Mouse (Mus musculus) T-cell, adult 2 months (primary cell): ENCODE results near the gene Katnbl1.
A peak's percentile ranks its signal among the peaks of the same experiment; 100 is the strongest.

Experiments
- DNase-seq: peaks from one replicate; pipeline ENCODE4 v3.0.0; 2022; ENCODE audit warnings: low spot score

Katnbl1 gene

DNA sequence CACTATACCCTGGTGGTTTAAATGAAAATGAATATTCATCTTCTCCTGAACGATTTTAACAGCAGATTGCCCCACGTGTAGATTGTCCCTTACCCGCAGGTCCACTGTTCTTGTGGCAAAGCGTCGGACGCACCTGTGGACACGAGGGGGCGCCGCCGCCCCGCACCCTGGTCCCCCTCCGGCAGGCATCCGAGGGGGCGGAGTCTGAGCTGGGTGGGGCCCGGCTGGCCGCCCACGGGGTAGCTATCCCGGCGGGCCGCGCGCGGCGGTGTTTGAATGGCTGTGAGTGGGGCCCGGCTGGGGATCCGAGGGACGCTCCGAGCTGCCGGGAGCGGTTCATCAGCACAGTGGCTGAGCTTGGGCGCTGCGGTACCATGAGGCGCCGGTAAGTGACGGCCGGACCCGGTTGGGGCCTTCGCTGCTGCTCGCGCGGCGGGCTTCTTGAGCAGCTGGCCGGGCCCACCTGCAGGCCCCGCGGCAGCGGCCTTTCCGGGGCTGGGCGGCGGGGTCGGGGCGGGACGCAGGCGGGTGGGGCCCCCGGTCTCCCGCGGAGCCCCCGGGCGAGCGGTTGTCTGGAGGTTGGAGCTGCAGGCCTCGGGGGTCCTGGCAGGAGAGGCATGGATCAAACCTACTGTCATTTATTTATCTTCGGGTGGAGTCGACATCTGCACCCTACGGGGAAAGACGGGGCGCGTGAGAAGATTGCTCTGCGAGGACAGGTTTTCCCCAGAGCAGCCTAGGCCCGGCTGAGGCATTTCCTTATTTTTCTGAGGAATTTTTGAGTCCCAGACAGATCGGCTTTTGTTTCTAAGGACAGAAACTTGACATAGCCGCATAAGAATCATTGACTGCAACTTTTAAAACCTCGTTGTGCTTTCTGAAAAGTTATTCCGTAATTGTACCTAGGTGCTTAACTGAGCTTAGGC is at the start of gene Katnbl1:
Gene Katnbl1 (plus strand): TSS at position 239 of the 926 bp plus-strand sequence.
- DNase-seq = peak; percentile 93

DNA sequence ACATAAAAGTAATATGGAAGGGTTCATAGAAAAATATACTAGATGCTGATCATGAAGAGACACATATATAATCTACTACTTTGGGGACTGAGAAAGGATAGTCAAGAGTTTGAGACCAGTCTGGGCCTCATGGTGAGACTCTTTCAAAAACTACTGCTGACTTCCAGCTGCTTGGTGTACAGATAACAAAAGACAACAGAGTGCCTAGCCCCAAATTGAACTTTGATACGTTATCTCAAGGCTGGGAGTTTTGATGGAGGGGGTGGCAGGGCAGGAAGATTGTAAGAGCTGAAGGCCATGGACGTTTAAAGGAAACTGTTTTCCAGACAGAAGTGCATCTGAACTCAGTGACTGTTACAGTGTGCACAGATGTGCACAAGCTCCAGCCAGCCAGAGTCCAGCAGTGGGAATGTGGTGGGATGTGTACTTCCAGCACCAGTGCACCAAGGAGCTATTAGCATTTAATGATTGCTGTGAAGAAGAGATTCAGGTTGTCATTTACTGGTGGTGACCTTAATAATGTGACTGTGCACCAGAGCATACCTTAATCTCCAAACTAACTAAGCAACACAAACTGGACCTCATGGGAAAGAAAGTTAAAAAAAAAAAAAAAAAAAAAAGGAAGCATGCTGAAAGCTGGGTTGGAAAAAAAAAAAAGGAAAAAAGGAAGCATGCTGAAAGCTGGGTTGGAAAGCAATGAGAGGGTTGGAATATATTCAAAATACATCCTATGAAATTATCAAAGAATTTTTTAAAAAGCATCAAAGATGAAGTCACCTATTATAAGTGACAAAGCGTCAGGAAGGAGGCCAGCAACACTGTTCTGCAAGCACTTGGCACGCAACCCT is 46.7 kb upstream of the Katnbl1 start:
- no peak for DNase-seq

DNA sequence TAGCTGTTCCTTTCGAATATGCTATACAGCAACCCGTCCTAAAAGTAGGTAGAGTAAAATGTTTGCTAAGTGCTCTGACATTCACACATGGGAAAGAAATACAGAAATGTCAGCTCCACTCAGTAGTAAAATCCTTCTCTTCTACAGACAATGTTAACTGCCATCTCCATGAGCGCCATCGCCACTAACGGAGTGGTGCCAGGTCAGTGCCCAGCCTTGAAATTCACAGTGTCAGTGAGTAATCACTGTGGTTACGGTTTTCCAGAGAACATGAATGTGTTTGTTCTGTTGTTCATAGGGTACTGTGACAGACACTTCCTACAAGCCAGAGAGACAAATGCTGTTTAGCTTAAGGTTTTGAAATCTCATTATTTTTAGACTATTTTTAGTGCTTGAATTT is 41.8 kb upstream of the Katnbl1 start:
- no peak for DNase-seq

DNA sequence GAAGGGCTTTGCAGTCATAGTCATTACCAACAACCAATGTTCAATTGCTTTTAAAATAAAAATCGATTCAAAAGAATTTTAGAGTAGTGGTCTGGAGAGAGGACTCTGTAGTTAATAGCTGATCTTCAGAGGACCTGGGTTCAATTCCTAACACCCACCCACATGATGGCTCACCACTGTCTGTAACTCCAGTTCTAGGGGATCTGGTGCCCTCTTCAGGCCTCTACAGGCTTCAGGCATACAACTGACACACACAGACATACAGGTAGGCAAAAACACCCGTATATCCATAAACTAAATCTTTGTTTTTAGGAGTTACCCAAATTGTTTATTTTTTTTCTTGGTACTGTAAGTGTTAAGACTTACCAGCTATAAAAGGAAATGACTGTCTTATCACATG is 39.3 kb upstream of the Katnbl1 start:
- no peak for DNase-seq

DNA sequence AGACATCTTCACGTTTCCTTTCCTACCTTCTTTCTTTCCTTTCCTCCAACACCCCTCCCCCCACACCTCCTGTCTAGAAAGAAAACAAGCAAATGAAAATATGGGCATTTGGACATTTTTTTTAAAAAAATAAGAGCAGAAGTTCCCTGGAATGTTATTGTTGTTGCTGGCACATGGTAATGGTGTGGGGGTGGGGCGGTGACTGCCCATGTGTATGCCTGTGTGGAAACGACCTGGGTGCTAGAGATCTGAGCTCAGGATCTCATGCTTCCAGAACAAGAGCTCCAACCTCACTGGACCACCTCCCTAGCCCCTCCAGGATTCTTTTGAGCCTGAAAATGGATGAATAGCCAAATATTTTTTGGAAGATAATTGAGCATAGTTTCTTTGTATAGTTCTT is 37.9 kb upstream of the Katnbl1 start:
- no peak for DNase-seq

DNA sequence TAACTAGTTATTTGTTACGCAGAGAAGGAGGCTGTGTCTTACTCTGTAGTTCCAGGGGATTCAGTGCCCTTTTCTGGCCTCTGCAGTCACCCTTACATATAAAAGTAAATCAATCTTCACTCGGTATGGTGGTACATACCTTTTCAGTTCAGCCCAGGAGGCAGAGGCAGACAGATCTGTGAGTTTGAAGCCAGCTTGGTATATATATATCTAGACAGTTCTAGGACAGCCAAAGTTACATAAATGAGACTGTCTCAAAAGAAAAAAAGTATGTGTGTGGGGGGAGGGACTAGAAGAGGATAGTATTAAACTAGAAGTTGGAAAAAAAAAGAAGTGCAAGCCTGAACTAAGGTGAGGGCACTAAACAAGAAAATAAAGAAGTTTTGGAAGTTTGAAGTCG is 30.8 kb upstream of the Katnbl1 start:
- no peak for DNase-seq

DNA sequence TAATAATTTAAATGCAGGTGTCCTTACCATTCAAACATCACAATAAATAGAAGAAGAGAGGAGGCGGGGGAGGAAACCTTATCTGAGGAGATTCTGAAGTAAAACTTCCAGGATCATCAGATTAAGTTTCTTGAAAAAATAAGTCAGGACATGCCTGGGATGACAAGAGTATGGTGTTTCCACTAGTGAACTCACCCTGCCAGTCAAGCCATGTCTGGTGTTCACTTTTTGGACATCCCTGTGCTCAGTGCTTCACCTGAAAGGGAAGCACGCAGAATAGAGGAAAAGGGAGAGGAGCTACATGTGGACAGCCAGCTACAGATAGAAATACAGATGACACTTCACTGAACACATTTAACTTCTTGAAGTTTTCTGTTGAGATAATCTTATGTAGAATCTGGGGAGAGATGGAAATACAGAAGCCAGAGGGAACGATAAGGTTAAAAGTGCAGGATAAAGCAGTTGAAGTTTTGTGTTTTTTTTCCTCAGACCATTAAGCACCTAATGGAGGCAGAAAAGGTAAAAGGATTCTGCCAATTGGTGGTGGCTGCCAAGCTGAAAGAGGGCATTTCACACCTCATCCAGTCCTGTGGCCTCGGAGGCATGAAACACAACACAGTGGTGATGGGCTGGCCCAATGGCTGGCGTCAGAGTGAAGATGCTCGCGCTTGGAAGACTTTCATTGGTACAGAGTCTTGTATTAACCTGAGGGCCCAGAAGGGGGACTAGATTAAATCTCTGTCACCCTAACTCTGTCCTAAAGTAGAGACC is 25.1 kb upstream of the Katnbl1 start:
- no peak for DNase-seq

DNA sequence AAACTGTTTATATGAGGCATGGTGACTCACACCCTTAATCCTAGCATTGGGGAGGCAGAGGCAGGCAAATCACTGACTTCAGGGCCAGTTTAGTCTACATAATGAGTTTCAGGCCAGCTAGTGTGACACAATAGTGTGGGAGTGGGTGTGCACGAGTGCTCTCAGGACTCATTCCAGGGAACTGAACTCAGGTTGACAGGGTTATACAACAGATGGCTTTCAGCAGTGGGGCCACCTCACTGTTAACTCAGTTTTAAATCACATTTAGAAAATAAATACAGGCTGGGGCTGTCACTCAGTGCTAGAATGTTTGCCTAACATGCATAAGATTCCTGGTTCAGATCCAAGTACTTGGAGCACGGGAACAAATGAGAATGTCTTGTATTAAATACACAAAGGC is 19.4 kb upstream of the Katnbl1 start:
- no peak for DNase-seq

DNA sequence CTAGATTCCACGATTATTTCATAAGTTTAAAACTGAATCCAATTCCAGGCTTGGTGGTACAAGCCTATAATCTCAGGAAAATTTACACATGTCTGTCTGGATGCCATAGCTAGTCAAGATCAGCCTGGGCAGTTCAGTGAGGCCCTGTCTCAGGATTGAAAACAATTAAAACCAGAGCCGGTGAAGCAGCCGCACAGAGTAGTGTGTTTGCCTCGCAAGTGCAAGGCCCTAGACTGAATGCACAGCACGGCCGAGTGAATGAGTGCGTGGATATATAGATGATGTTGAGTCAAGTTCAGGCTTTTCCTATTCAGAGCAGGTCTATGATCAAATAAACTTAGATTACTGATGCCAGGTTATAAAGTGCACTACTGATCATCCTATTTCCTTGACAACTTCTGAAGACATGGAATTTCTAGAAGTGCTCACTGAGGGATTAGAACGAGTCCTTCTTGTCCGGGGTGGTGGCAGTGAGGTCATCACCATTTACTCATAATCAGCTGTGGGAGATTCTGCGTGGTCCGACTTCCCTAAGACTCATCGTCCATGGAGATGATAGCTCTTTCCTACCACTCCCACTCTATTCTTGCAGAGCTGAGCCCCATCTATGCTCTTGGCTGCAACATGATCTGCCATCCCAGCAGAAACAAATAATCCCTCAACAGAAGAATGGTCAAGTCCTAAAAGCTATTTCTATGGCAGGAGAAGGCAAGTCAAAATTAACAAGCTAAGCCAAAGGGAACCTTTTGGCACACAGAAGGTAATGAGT is 18.8 kb upstream of the Katnbl1 start:
- no peak for DNase-seq

DNA sequence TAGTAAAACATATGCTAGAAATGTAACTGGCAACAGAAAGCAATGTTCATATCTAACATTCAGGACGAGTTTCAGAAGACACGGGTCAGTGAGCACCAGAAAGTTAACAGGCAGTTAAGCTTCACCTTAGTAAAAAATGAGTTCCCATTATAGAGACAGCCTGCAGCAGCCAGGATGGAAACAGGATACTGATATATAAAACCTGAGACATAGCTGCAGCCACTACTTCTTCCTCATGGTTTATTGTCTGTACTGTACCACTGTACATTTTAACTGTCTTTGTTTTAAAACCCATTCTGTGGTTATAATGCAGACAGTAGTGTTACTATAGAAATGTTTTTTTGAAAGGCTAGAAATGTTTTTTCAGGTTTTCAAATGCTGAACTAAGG is 18.2 kb upstream of the Katnbl1 start:
- no peak for DNase-seq

DNA sequence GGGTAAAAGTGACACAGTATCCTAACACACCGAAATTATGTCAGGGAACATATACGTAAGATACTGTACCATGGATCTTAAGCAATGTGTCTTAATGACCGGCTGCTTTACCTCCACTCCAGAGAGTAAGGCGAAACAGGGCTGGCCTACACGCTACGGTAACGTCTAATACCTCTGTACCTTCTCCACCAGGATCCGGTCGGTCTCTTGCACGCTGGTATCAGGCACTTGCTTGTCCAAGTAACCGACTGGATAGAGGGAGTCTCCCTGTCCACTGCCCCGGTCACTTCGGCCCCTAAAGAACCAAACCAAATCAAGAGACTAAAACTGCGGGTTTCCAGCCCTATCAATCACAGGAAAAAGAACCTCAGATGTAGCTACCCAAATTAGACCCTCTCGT is 11.8 kb upstream of the Katnbl1 start:
- no peak for DNase-seq

DNA sequence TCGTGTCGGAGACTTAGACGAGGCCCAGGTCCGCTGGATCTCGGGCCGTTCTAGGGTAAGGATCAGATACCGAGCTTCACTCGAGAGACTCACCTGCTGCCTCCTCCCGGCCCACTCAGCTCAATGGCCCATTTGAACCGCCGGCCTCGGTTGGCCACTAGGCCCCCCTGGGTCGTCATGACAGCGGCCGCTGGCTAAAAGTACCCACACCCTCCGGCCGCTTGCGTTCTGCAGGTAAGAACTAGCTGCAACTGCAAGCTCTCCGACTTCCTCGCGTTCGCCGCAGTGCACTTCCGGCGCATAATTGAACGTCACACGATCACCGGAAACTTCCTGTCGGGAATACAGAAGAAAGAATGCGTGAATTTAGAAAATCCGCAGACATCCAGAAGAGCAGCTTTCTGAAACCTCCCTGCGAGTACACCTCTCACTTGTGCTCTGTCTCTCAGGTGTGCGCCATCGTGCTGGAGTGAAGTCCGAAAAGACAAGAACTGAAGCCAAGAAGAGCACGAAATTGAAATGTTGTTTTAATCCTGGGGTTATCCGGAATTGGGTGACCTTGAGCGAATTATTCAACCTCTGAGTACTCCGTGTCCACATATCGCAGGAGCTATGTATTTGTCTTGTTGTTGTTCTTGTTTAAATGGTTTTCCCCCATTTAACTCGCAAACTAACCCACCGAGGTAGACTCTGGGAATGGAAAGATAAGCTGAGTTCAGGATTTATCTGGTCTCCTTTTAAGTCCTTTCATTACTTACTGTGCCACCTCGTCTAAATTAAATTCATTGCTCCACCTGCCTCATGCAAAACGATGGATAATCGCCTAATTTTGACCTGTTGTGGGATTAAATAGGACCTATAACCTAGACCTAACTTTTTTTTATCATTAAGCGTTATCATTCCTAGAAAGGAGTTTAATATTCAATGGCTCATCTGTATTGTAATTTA is 11.0 kb upstream of the Katnbl1 start, which contains the start of gene Emc4:
Gene Emc4 (minus strand): TSS at position 302 of the 948 bp plus-strand sequence.
- DNase-seq = peak; percentile 84

DNA sequence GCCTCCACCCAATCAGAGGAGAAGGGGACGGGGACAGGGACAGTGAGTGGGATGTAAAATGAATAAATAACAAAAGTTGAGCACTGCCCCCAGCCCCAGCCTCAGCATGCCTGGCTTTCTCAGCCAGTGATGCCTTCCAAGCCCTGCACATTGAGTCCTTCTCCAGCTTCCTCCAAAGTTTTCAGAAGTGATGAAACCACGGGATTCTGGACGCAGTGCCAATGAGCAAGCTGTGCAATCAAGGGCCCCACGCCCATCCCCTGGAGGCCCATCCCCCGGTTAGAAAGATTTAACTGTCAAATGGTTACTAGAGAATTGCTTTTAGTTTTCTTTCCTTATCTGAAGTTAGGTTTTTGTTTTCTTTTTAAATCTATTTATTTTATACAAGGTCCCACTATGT is 9.1 kb upstream of the Katnbl1 start:
- no peak for DNase-seq

DNA sequence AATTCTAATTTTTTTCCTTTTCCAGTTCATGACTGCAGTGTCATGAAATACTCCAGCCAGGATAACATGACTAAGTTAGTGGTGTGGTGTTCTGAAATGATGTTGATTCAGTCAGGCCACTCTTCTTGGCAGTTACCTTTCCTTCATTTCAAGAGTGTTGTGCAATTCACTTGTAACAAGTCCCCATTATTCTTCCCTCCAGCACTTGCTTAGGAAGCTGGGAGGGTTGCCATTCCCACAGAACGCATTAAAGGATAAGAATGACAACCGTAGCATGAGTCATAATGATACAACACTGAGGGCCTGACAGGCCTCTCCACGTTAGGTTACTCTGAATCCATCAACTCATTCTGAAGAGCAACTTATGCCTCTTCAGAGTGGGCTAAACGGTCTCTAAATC is 5.9 kb upstream of the Katnbl1 start:
- DNase-seq = no peak

DNA sequence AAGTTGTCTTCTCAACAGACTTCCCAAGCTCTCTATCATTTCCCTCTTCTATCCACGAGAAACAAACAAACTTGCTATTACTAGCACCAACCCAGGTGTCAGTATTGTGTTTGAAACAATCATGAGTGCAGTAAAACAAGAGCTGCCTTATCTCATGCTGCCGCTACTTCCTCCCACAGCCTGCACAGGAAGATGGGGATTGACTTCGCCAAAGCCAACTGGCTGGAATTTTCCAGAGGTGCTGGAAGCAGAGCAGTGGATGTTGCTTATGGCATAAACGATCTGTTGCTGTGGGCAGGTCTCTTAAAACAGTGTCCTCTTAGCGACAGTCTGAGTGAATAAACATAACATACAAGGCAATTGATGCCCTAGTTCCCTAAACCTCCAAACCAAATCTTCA is 4.4 kb upstream of the Katnbl1 start:
- no peak for DNase-seq

DNA sequence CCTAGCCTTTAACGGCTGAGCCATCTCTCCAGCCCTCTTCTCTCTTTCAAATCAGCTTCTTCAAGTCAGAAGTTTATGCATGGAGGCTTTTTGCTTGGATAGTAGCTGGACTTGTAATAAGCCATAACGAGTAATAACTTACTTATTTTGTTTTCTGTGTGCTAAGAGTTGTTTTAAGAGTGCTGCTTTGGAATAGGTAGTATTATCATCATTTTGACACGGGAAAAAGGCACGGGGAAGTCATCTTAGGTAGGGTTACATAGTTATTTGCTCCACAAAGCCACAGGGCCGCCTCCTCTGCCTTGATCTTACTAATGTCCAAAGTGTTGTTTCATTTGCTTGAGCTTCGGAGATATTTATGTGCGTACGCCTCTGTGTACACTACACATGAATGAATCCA is 1.1 kb downstream of the Katnbl1 start:
- DNase-seq = no peak

DNA sequence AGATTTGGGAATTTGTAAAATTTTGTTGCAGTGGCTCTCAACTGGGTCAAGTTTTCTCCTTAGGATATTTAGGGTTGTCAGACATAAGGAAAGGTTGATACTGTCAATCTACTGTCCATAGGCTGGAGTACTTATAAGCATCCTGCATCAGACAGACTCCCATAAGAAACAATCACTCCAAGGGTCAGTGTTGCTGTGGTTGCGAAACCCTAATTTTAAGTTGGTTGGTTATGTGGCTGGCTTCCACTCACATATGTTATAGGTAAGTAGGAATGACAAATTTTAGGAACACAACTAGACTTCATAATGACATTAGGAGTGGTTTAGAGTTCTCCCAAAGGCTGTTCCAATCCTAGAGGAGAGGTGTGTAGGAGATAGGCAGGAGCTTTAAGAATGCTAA is 2.2 kb downstream of the Katnbl1 start:
- no peak for DNase-seq

DNA sequence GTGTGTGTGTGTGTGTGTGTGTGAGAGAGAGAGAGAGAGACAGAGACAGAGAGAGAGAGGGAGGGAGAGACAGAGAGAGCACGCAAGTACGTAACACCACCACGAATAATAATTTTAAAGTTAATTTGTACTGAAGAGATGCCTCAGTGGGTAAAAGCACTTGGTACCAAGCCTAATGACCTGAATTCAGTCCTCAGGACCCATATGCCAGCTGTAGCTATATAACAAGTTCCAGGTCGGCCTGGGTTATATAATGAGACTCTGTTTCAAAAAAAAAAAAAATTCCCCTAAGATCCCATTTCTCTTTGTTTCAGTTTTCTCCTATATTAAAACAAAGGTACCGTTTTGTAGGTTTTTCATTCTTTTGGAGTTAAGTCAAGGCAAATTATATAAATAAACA is 11.8 kb downstream of the Katnbl1 start:
- DNase-seq = no peak

DNA sequence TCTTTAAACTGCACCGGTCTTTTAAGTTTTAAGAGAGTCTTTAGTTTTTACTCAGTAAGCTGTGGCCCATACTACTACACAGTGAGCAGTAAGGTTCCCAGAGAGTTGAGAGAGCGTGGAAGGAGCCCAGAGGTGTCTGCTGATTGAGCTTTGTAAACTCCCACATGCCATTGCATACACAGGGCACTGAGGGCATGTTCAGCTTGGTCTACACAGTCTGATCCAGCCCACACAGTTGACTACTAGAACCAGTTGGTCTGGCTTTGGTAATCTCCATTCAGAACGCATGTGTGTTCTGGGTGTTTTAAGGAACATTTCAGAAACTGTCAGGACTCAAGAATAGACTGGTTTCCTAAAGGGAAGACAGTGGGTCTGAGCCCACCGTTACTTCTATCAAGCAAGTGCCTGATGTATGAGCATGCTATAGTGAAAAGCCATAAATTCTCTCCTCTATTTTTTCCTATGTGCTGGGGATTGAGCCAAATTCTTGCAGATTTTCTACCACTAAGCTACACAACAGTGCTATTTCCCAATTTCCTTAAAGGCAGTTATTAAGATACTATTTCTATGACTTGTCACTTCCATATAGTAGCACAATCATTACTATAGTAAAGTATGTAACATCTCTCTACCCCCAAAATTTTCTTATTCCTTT is 12.5 kb downstream of the Katnbl1 start:
- DNase-seq = no peak

DNA sequence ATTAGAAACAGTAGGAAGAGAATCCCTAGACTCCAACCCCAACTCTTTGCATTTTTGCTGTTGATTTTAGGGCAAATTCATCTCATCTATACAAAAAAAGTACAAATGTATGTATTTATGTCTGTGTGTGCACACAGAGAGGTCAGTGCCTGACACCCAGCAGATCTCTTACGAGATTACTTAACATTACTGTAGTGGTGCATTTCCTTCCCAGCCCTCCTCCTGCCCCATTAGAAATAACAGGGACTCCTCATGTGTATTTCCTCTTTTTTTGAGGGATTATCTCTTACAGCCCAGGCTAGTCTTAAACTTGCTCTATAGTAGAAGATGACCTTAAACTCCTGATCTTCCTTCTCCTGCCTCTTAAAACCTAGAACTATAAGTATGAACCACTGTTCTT is 13.7 kb downstream of the Katnbl1 start:
- DNase-seq = no peak
